Mouse (Mus musculus) ES-Bruce4 (cell line): Measurements from ENCODE around the gene Napsa. TPM values are rescaled to one million over a fixed set of nuclear protein-coding genes. Genes with fewer than 3 reads are reported as not detected.
A peak's percentile ranks its signal among the peaks of the same experiment; 100 is the strongest.

Experiments
- H3K27ac ChIP-seq: 2 replicates; pipeline ENCODE4 v1.5.1; 2012; ENCODE audit warnings: low read length, inconsistent platforms; ENCODE audit not compliant: insufficient read depth
- H3K27me3 ChIP-seq: 2 replicates; pipeline ENCODE4 v1.6.1; 2012; ENCODE audit warnings: mild to moderate bottlenecking, low read length, inconsistent platforms; ENCODE audit not compliant: control insufficient read depth, poor library complexity, insufficient read depth, severe bottlenecking
- H3K36me3 ChIP-seq: 2 replicates; pipeline ENCODE4 v1.6.1; 2012; ENCODE audit warnings: inconsistent platforms, mild to moderate bottlenecking, low read length, moderate library complexity; ENCODE audit not compliant: control insufficient read depth, poor library complexity, insufficient read depth, severe bottlenecking
- H3K4me1 ChIP-seq: one replicate; pipeline ENCODE4 v1.8.1; 2011; ENCODE audit warnings: low read length; ENCODE audit not compliant: control insufficient read depth, insufficient read depth
- H3K4me3 ChIP-seq: 2 replicates; pipeline ENCODE4 v1.5.1; 2011; ENCODE audit warnings: low read depth, mild to moderate bottlenecking, low read length
- H3K9ac ChIP-seq: 2 replicates; pipeline ENCODE4 v1.6.1; 2012; ENCODE audit warnings: low read depth, mild to moderate bottlenecking, inconsistent platforms; ENCODE audit not compliant: poor library complexity, severe bottlenecking
- H3K9me3 ChIP-seq: replicated peaks from 2 replicates; pipeline ENCODE4 v1.6.1; 2012; ENCODE audit warnings: mild to moderate bottlenecking, low read length, inconsistent platforms; ENCODE audit not compliant: control insufficient read depth, poor library complexity, insufficient read depth, severe bottlenecking
- CTCF ChIP-seq: IDR thresholded peaks from one replicate; pipeline ENCODE4 v1.8.1; 2011; ENCODE audit warnings: low read depth, low read length
- POLR2A ChIP-seq: IDR thresholded peaks from one replicate; pipeline ENCODE4 v1.8.1; 2011; ENCODE audit warnings: low read length; ENCODE audit not compliant: insufficient read depth
- polyA plus RNA-seq: library from polyadenylated mRNA; stranded (reverse); fragments of >200 nt; gene quantifications from 2 replicates; pipeline ENCODE4 v1.2.4, GENCODE M21; 2011; ENCODE audit warnings: low read depth; ENCODE audit not compliant: missing spikeins, insufficient read depth, insufficient read length

Napsa gene
- polyA plus RNA-seq, 1 experiment = 1.1 TPM

DNA sequence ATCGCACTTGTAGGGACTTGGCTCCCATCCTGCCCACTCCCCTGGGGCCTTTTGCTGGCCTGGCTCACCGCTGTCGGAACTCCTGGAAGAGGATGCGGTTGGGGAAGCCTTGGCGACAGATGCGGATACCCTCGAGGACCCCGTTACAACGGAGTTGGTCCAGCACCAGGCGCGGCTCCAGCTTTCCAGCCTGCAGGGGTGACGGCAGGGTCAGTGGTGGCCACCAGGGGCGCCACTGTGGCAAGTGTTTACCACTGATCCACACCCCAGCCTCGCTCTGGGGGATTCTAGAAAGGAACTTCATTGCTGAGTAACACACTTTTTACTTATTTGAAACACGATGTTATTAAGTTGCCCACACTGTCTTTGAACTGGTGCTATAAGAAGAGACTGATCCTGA lies 61.2 kb downstream of the Napsa start:
- H3K27ac ChIP-seq = no peak overlapping the region
- peaks cover 6% of the 10 kb centered on the region for H3K4me1 ChIP-seq
- peak overlapping the region; percentile 12; the same call in 1 of the 2 replicates for H3K9ac ChIP-seq
- peak overlapping the region; percentile 30 for H3K4me3 ChIP-seq
- no peak for TF ChIP-seq POLR2A
- peak; percentile 78 for TF ChIP-seq CTCF
- no peaks in the 10 kb centered on the region for H3K36me3 ChIP-seq
- no peaks in the 10 kb centered on the region for H3K9me3 ChIP-seq
- H3K27me3 ChIP-seq = no peaks in the 10 kb centered on the region

Other genes starting within 250 kb of the Napsa start
- gene Syt3, start 188.3 kb upstream of the Napsa start, polyA plus RNA-seq = 1.8 and 1.9 TPM in 2 replicates
- 7.7 and 8.3 TPM in 2 replicates for gene 1700008O03Rik, start 186.6 kb upstream of the Napsa start, polyA plus RNA-seq
- not detected in 2 replicates for gene Lrrc4b, start 143.4 kb upstream of the Napsa start, polyA plus RNA-seq
- not detected in 2 replicates for gene Aspdh, start 107.0 kb upstream of the Napsa start, polyA plus RNA-seq
- 9.7 and 12.3 TPM in 2 replicates for gene Josd2, start 104.4 kb upstream of the Napsa start, polyA plus RNA-seq
- 67.7 and 75.3 TPM in 2 replicates for gene Emc10, start 75.9 kb upstream of the Napsa start, polyA plus RNA-seq
- gene Fam71e1, start 75.8 kb upstream of the Napsa start, polyA plus RNA-seq = 5.6 and 7.4 TPM in 2 replicates
- gene Mybpc2, start 47.7 kb upstream of the Napsa start, polyA plus RNA-seq = 2.3 and 2.5 TPM in 2 replicates
- 1.4 and 2.4 TPM in 2 replicates for gene Spib, start 40.3 kb upstream of the Napsa start, polyA plus RNA-seq
- gene Pold1, start 23.5 kb upstream of the Napsa start, polyA plus RNA-seq = 81.9 and 86.6 TPM in 2 replicates
- gene Nr1h2, start 18.4 kb upstream of the Napsa start, polyA plus RNA-seq = 67.6 and 95.7 TPM in 2 replicates
- gene Kcnc3, start 18.3 kb downstream of the Napsa start, polyA plus RNA-seq = 12.3 and 15.5 TPM in 2 replicates
- 14.7 and 16.5 TPM in 2 replicates for gene Myh14, start 98.5 kb downstream of the Napsa start, polyA plus RNA-seq
- gene Izumo2, start 136.4 kb downstream of the Napsa start, polyA plus RNA-seq = 1.8 and 2.2 TPM in 2 replicates
- gene Vrk3, start 176.0 kb downstream of the Napsa start, polyA plus RNA-seq = 52.2 and 62.7 TPM in 2 replicates
- 24.4 and 28.4 TPM in 2 replicates for gene Zfp473, start 178.7 kb downstream of the Napsa start, polyA plus RNA-seq
- gene Nup62, start 243.7 kb downstream of the Napsa start, polyA plus RNA-seq = 90.6 and 109 TPM in 2 replicates
- 4.7 and 6.4 TPM in 2 replicates for gene Il4i1, start 244.0 kb downstream of the Napsa start, polyA plus RNA-seq
- 9.6 and 14.6 TPM in 2 replicates for gene Atf5, start 244.3 kb downstream of the Napsa start, polyA plus RNA-seq